Mouse (Mus musculus) kidney, postnatal 0 days (tissue): ENCODE measurements at regions not wholly inside any gene's neighbourhood (a gene's known extent, or its start where the extent isn't known, plus 50 kb on each side); places are given as distances from the start of the nearest gene placed in this dataset.
A peak's percentile ranks its signal among the peaks of the same experiment; 100 is the strongest.

Experiments
- ATAC-seq: fragments of 200-750 bp; cut with Nextera tagmentation; replicated peaks from 2 replicates; pipeline ENCODE4 v1.8.0; 2017; ENCODE audit warnings: low read depth, moderate number of reproducible peaks, moderate TSS enrichment, moderate library complexity; ENCODE audit not compliant: low FRiP score
- DNase-seq: peaks from one replicate; pipeline ENCODE4 v3.0.0-alpha.2; 2016; ENCODE audit warnings: low spot score
- H3K27ac ChIP-seq: fragments of 300-500 bp; sonication (generic); 2 replicates; pipeline ENCODE4 v1.5.1; 2014; ENCODE audit warnings: mild to moderate bottlenecking
- H3K27me3 ChIP-seq: fragments of 300-500 bp; sonication (generic); 2 replicates; pipeline ENCODE4 v1.6.1; 2014; ENCODE audit warnings: low read length, mixed read lengths; ENCODE audit not compliant: insufficient read depth
- H3K36me3 ChIP-seq: fragments of 300-500 bp; sonication (generic); 2 replicates; pipeline ENCODE4 v1.6.1; 2014; ENCODE audit warnings: low read length, mixed read lengths; ENCODE audit not compliant: insufficient read depth
- H3K4me1 ChIP-seq: fragments of 300-500 bp; sonication (generic); replicated peaks from 2 replicates; pipeline ENCODE4 v1.6.1; 2014; ENCODE audit warnings: antibody characterized with exemption, low read length, mixed read lengths; ENCODE audit not compliant: insufficient read depth
- H3K4me2 ChIP-seq: fragments of 300-500 bp; sonication (generic); 2 replicates; pipeline ENCODE4 v1.6.1; 2014; ENCODE audit warnings: mild to moderate bottlenecking, low read length, moderate library complexity, mixed read lengths
- H3K4me3 ChIP-seq: fragments of 300-500 bp; sonication (generic); replicated peaks from 2 replicates; pipeline ENCODE4 v1.5.1; 2014; ENCODE audit warnings: low read depth, low read length
- H3K9ac ChIP-seq: fragments of 300-500 bp; sonication (generic); 2 replicates; pipeline ENCODE4 v1.6.1; 2014; ENCODE audit warnings: low read depth, low read length
- H3K9me3 ChIP-seq: fragments of 300-500 bp; sonication (generic); replicated peaks from 2 replicates; pipeline ENCODE4 v1.6.1; 2016; ENCODE audit warnings: low read length, inconsistent platforms, mixed read lengths
- CTCF ChIP-seq: IDR thresholded peaks from 2 replicates; pipeline ENCODE4 v1.5.1; 2016; ENCODE audit warnings: antibody characterized with exemption, low read depth, mild to moderate bottlenecking, moderate library complexity
- WGBS: fragments of 180-500 bp; shearing (Covaris S2); extraction: QIAGEN DNeasy Blood & Tissue Kit; methylation state at CpG from one replicate; pipeline ENCODE4 v1.1.7; 2014; 5-methylcytosine and 5-hydroxymethylcytosine counted together

DNA sequence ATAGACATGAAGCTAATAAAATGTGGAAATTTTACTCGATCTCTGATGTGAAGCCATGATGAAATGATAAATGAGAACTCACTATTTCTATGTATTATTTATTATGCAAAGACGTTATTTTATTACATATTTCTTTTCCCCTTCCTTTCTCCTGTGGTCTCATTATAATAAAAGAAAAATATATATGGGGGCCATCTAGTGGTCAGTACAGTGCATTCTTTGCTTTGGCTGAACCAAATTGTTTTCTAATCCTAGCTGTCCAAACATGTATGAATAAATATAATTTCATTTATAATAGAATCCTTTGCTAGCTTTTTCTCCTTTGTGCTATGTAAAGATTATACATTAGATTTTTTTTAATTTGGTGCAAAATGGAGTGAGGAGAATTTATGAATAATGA lies 403.7 kb upstream of the Htr2c start:
- DNase-seq: peak; percentile 9
- 54% methylated on average over 2 of the region's 2 CpGs for WGBS
- Histone ChIP-seq H3K27ac (no peak overlapping the region), H3K4me2 (no peak overlapping the region), H3K36me3 (no peaks in the 10 kb centered on the region), H3K9ac (no peak overlapping the region), H3K4me1 (no peaks in the 10 kb centered on the region), H3K27me3 (no peaks in the 10 kb centered on the region), H3K4me3 (no peak overlapping the region), H3K9me3 (no peaks in the 10 kb centered on the region)
- TF ChIP-seq CTCF: 0 out of 2 replicates have a peak, but pooled peaks have one; percentile 20
- no peak for ATAC-seq
